Mouse (Mus musculus): ENCODE measurements around the gene Hormad1.

The Hormad1 gene

GRCm38 (mm10) chr3:95559437-95559836 is at the start of gene Hormad1:
TSS of gene Hormad1 (plus strand) at chr3:95559677.
- CTCF ChIA-PET, result no interaction called here

DNA sequence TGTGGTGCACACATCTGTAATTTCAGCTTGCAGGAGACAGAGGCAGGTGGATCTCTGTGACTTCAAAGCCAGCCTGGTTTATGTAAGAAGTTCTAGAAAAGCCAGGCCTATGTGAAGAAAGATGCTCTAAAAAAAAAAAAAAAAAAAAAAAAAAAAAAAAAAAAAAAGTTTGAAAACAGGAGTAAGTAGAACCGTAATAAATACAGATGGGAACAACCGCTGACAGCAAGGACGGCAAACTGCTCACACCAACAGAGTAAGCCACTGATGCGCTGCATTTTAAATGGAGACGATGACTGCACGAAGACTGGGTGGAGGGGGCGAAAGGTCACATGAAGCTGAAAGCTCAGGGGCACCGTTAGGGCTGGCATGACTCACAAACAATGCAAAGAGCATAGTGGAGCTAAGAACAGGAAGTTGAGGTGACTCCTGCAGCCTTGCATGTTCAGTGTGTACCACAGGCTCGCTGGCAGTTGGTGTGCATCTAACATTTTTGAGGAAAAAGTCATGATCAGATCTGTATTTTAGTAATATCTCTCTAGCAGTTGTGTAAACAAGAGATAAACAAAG is 47.8 kb upstream of the Hormad1 start:
- CTCF ChIA-PET, result interaction anchor here (0.5 kb wide), 1 partner anchor 209 kb away, joined by 7 read pairs; no protein-coding TSS in a partner anchor

GRCm38 (mm10) chr3:95516614-95517041 is 42.8 kb upstream of the Hormad1 start:
- CTCF ChIA-PET, result no interaction called here

DNA sequence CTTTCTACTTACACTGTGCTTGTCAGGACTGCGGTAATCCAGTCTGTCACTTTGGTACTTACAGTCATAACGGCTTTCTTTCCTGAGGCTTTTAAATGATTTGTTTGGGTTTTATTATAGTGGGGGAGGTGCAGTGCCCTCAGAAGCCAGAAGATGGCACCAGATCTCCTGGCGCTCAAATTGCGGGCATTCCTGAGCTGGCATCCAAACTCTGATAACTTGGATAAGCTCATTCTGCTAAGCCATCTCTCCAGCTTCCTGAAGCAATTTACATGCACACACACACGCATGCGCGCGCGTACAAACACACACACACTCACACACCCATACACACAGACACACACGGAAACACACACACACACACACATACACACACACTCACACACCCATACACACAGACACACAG is 42.0 kb upstream of the Hormad1 start:
- CTCF ChIA-PET, result interaction anchor here (0.6 kb wide), 1 partner anchor 182 kb away, joined by 3 read pairs; no protein-coding TSS in a partner anchor

DNA sequence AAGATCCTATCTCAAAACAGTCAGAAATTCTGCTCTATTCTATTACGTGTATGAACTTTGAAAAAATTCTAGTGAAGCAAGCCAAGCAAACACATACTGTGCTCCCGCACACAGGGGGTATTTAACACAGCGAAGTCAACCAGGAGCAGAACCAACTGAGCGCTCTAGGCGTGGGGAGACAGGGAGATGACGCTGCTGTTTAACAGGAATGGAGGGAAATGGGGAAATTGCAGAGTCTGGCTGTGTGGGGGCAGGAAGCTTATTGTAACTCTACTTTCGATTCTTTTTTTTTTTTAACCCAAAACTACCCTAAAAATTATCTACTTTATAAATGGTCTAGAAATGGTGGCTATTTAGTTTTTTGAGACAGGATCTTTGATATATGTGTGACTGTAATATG is 40.6 kb upstream of the Hormad1 start:
- CTCF ChIA-PET, result interaction anchor here (0.8 to 1.0 kb wide), 2 partner anchors 24 to 261 kb away, joined by 3 to 5 read pairs; no protein-coding TSS in a partner anchor

GRCm38 (mm10) chr3:95519315-95519714 is 40.2 kb upstream of the Hormad1 start:
- CTCF ChIA-PET, result interaction anchor here (0.6 to 1.0 kb wide), 4 partner anchors 16 to 260 kb away, joined by 3 to 7 read pairs (median 4); no protein-coding TSS in a partner anchor

GRCm38 (mm10) chr3:95520100-95520499 is 39.4 kb upstream of the Hormad1 start:
- CTCF ChIA-PET, result interaction anchor here (0.6 to 1.2 kb wide), 3 partner anchors 68 to 321 kb away, joined by 4 to 7 read pairs (median 4); no protein-coding TSS in a partner anchor

DNA sequence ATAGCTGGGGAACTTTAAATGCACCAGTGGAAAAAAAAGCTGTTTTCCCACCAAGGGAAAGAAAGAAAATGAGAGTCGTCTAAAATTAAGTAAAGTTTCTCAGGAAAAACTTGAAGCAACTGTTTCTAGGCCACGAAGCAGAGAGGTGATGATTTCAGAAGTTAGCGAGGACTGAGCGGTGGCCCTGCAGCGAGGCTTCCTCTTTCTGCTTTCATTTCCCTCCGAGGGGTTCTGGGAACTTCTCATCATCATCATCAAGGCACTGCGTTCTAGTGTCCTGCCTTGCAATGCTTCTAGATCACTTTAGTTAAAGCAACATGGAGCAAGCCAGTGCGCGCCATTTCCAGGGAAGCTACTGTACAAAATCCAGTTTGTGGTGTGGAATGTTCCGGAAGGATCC is 38.3 kb upstream of the Hormad1 start:
- CTCF ChIA-PET, result interaction anchor here (1.2 kb wide), 1 partner anchor 67 kb away, joined by 4 read pairs; no protein-coding TSS in a partner anchor

GRCm38 (mm10) chr3:95523662-95524061 is 35.8 kb upstream of the Hormad1 start:
- CTCF ChIA-PET, result interaction anchor here (0.6 kb wide), 1 partner anchor 273 kb away, joined by 3 read pairs; no protein-coding TSS in a partner anchor

DNA sequence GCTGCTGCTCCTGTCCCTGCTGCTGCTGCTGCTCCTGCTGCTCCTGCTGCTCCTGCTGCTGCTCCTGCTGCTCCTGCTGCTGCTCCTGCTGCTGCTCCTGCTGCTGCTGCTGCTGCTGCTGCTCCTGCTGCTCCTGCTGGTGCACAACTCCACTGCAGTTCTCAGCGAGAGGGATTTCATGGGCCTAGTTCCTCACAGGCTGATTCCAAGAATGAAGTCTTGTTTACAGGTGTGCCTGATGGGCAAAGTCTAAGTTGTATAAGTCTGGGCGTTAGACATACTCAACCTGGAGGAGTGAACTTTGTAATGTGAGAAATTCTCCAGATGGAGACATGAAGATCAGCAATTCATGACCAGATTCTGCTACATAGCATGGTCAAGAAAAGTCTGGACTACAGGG is 34.8 kb upstream of the Hormad1 start:
- CTCF ChIA-PET, result no interaction called here

DNA sequence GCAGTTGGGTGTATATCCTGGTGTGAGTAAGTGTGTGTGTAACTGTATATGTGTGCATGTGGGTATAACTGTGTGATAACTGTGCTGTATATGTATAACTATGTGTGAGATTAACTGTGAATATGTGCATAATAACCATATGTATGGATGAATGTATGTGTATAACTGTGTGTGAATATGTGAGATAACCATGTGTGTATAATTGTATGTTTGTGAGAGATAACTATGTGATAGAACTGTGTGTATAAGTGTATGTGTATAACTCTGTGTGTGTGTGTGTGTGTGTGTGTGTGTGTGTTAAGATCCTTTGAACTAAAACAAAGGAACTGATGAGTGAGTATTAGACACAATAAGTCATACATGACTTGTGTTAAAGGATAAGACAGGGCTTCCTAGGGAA is 33.4 kb upstream of the Hormad1 start:
- CTCF ChIA-PET, result interaction anchor here (0.6 kb wide), 1 partner anchor 136 kb away, joined by 5 read pairs; no protein-coding TSS in a partner anchor

- CTCF ChIA-PET, result interaction anchor here (0.6 kb wide), 2 partner anchors 94 to 135 kb away, joined by 5 to 18 read pairs; no protein-coding TSS in a partner anchor
Measured at GRCm38 (mm10) chr3:95526622-95527211, 32.8 kb upstream of the Hormad1 start, which contains the start of gene Ctss. TSS of gene Ctss (plus strand) at chr3:95526786.

DNA sequence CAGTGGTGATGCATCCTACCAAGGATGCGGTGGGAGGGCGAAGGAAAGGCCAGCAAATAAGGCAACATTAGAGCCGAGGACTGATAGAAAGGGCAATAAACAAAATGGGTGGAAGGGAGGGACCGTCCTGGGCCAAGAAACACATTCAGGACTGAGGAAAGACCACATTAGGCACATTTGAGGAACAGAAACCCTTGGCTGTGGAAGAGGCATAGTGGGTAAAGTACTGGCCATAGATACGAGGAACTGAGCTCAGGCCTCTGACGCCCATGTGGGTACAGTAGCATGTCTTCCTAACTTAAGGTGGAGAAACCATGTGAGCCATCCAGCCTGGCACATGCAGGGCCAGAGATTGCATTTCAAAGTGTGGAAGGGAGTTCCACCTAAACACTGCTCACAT is 29.7 kb upstream of the Hormad1 start:
- CTCF ChIA-PET, result no interaction called here

DNA sequence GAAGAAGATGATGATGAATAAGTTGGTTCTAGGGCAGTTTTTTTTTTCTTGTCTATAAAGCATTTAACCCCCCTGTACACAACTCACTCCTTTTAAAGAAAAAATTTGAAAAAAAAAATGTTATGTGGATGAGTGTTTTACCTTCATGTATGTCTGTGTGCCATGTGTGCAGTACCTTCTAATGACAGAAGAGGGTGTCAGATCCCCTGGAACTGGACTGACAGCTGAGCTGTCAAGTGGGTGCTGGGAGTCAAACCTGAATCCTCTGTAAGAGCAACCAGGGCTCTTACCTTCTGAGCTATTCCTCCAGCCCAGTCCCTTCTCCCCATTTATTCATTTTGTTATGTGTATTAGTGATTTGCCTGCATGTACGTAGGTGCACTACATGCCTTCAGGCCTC is 28.5 kb upstream of the Hormad1 start:
- CTCF ChIA-PET, result no interaction called here

DNA sequence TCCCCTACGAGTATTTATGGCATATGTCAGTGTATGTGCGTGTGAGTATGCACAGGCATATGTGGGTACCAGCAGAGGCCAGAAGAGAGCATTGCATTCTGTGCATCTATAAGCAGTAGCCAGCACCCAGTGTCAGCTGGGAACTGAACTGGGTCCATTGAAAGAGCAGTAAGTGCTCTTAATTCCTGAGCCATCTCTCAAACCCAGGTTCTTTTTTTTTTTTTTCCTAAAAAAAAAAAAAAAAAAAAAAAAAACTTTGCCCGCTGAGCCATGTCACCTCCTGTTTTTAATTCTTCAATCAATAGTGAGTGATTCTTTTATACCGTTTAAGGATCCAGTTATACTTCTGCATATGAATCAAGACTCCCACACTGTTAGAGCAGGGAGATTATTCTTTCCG is 26.1 kb upstream of the Hormad1 start:
- CTCF ChIA-PET, result interaction anchor here (0.6 to 0.7 kb wide), 2 partner anchors 32 to 270 kb away, joined by 3 to 10 read pairs; no protein-coding TSS in a partner anchor

DNA sequence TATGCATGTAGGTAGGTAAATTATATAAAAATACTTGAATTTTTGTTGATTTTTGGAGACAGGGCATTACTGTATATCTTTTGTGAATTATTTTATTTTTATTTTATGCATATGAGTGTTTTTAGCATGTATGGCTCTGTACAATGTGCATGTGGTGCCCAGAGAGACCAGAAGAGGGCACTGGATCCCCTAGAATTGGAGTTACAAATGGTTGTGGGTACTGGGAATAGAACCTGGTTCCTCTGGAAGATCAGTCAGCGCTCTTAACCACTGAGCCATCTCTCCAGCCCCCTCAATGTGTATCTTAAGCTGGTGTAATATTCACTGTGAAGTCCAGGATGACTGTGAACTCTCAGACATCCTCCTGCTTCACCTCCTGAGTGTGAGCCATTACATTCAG is 24.6 kb upstream of the Hormad1 start:
- CTCF ChIA-PET, result interaction anchor here (0.6 kb wide), 1 partner anchor 15 kb away, joined by 7 read pairs; no protein-coding TSS in a partner anchor

GRCm38 (mm10) chr3:95538936-95539335 is 20.5 kb upstream of the Hormad1 start:
- CTCF ChIA-PET, result interaction anchor here (0.5 kb wide), 1 partner anchor 161 kb away, joined by 12 read pairs; no protein-coding TSS in a partner anchor

- CTCF ChIA-PET, result no interaction called here
Measured at GRCm38 (mm10) chr3:95539837-95540236, 19.6 kb upstream of the Hormad1 start.

DNA sequence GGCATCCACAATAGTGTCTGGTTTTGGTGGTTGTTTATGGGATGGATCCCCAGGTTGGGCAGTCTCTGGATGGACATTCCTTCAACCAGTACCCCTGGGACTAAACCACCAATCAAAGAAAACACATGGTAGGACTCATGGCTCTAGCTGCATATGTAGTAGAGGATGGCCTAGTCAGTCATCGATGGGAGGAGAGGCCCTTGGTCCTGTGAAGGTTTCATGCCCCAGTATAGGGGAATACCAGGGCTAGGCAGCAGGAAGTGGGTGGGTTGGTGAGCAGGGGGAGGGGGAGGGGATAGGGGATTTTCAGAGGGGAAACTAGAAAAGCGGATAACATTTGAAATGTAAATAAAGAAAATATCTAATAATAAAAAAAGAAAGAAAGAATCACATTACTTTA is 18.3 kb upstream of the Hormad1 start:
- CTCF ChIA-PET, result interaction anchor here (0.5 to 1.6 kb wide), 3 partner anchors 9 to 80 kb away, joined by 3 to 24 read pairs (median 6); no protein-coding TSS in a partner anchor

GRCm38 (mm10) chr3:95542171-95542570 is 17.3 kb upstream of the Hormad1 start:
- CTCF ChIA-PET, result no interaction called here

DNA sequence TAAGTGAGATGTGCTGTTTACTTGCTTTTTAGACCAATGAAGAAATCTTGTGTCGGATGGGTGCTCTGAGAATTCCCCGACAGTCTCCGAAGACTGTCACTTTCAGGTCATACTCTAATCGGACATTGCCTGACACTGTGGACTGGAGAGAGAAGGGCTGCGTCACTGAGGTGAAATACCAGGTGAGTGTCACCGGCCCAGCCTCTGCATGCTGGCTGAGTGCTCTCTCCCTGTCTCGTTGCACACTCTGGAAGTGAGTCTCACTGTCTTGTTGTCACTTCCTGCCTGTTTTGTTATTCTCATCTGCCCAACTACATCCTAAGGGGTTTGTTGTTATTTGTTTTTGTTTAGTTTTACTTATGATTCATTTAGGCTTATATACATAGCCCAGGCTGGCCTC is 16.5 kb upstream of the Hormad1 start:
- CTCF ChIA-PET, result interaction anchor here (0.6 kb wide), 1 partner anchor 24 kb away, joined by 3 read pairs; no protein-coding TSS in a partner anchor

DNA sequence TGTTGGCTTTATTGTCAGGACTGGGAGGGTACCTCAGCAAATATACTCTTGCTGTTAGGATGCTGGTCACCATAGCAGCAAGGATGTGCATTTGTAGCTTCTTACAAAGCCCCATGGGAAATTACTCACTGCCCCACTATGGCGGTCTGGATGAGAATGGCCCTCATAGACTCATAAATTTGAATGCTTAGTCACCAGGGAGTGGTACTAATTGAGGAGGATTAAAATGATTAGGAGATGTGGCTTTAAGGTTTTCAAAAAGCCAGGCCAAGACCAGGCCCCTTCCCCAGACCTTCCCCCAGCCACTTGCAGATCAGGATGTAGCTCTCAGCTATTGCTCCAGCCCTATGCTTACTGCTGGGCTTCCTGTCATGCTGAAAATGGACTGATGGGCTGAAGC is 9.3 kb upstream of the Hormad1 start:
- CTCF ChIA-PET, result interaction anchor here (0.6 to 1.3 kb wide), 3 partner anchors 9 to 891 kb away, joined by 3 to 16 read pairs (median 6); no protein-coding TSS in a partner anchor

All from spleen, embryonic (tissue).